Mouse (Mus musculus): ENCODE measurements around the gene Ttll5. TPM values are rescaled to one million over a fixed set of nuclear protein-coding genes. Genes with fewer than 3 reads are reported as not detected.

The Ttll5 gene
- polyA plus RNA-seq, 3 experiments from 2014 or later = 8.6 to 9.5 (median 8.7) TPM

GRCm38 (mm10) chr12:85848164-85848958, 23.9 kb downstream of the Ttll5 start:
- no peak for ATAC-seq

- no peak for ATAC-seq
Measured at GRCm38 (mm10) chr12:85850661-85851060, 26.2 kb downstream of the Ttll5 start.

DNA sequence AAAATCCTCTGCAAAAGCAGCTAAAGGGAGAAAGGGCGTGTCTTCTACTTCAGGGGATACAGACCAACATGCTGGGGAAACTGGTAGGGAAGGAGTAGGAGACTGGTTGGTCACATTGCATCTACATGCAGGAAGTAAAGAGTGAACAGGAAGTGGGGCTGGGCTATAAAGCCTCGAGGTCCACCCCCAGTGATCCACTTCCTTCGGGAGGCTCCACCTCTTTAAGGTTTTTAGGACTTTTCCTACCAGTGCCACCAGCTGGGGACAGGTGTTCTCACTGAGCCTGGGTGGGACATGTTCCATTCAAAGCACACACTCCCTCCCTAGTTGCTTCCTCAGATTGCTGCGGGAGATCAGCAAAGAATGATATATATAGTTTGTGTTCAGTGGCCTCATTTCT, 29.4 kb downstream of the Ttll5 start:
- no peak for ATAC-seq

- ATAC-seq = no peak
Measured at GRCm38 (mm10) chr12:85854271-85854670, 29.8 kb downstream of the Ttll5 start.

DNA sequence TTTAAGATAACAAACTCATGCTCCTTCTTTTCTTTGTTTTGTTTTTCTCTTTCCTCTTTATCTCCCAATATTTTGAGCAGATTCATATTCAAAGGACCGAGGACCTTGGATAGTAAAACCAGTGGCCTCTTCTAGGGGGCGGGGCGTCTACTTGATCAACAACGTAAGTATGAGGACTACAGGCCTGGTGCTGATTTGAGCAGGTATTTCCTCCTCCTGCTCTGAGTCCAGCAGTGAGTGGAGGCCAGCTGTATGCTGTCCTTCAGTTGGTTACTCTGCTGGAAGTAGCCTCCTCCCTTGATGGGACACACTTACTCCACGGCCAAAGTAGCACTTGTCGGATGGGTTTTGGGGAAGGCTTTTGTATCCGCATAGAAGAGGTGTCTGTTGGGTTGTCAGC, 32.8 kb downstream of the Ttll5 start:
- no peak for ATAC-seq

DNA sequence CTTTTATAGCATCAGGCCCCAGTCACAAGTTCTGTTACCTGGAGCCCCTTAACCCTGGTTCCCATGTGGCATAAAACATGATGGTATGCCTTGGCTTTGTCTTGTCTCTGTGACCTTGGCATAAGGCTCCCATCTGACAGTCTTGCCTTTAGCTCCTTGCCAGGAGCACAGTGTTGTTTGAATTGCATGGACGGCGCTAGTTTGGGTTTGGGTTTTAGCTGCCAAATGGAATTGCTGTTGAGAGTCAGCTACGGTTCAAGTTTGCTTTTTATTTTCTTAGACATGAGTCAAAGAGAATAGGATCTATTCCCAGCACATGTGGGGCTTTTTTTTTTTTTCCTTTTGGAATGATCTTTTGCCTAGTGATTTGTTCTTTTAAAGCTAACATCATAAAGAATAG, 34.7 kb downstream of the Ttll5 start:
- ATAC-seq = no peak

GRCm38 (mm10) chr12:85859511-85860189, 35.2 kb downstream of the Ttll5 start:
- no peak for ATAC-seq

- ATAC-seq = no peak
Measured at GRCm38 (mm10) chr12:85862514-85862913, 38.1 kb downstream of the Ttll5 start.

DNA sequence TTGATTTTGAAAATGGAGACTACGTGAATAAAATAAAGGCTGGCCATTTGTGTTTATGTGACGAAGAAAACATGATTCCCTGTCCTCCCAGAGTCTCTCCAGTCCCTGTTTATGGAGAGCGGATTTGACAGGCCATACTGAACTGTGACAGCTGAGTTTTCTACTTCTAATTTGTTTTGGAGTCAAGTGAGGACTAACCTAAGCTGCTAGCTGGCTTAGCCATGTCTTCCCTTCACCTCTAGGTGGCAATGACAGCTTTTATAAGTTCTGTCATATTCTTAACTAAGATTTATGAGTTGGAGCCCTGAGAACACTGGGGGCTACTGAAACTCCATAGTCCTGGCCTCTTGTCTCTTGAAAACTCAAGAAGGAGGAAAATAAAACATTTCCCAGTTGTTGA, 41.1 kb downstream of the Ttll5 start:
- no peak for ATAC-seq

DNA sequence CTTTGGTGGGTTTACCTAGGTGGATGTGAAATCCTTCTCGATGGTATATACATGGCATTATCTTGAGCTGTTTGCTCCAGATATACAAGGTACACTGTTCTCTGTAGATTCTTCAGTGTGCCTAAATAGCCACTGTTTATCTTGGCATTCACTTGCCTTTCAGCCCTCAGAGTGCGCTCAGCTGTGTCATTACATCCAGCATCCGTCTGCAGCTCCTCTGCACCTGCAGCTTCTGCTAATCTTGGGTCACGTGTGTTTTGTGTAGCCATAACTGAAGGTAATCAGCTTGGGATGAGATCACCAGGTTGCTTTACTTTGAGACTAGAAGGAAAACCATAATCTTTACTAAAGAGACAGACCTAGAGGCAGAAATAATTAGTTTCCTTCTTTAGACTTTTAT, 42.2 kb downstream of the Ttll5 start:
- ATAC-seq = no peak

DNA sequence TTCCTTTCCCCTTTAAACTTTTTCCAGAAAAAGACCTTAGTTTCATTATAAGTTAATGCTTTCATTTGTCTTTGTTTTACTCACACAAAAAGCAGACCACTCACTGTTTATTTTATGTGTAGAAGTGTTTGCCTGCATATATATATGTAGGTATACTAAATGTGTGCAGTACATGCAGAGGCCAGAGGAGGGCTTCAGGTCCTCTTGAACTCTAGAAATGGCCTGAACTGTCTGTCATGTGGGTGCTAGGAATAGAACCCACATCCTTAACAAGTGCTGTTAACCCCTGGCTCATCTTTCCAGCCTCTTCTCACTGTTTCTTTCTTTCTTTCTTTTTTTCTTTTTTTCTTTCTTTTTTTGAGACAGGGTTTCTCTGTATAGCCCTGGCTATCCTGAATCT, 42.7 kb downstream of the Ttll5 start:
- no peak for ATAC-seq

- ATAC-seq = no peak
Measured at GRCm38 (mm10) chr12:85869423-85869822, 45.0 kb downstream of the Ttll5 start.

GRCm38 (mm10) chr12:85879631-85880314, 55.3 kb downstream of the Ttll5 start:
- no peak for ATAC-seq

DNA sequence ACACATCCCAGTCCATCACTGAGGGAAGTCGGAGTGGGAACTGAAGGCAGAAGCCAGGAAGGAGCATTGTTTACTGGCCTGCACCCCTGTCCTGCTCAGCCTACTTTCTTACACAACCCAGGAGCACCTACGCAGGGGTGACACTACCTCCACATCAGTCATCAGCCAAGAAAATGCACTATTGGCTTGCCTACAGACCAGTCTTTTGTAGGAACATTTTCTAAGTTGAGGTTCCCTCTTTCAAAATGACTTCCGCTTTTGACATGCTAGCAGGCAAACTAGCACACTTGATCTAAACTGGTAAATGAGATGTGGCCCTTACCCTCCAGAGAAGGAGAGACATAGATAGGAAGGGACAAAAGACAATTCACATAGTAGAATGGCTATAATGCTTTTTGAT, 60.6 kb downstream of the Ttll5 start:
- no peak for ATAC-seq

DNA sequence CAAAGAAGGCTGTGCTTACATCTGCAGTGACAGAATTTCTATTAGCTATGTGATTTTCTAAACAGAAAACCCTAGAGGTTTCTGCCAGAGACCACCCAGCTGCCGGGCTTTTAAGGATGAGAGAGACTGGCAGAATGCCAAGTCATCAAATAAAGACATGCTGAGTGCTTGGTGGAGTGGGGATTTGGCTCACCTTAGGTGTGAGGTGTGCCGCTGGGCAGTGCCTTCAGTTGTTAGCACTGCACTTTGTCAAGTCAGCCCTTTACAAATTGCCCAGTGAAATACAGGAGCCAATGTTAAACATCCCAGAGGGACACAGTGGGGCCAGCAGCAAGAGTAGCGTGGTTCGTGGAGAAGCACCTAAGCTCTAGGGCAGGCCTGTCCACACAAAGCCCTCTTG, 65.6 kb downstream of the Ttll5 start:
- ATAC-seq = no peak

DNA sequence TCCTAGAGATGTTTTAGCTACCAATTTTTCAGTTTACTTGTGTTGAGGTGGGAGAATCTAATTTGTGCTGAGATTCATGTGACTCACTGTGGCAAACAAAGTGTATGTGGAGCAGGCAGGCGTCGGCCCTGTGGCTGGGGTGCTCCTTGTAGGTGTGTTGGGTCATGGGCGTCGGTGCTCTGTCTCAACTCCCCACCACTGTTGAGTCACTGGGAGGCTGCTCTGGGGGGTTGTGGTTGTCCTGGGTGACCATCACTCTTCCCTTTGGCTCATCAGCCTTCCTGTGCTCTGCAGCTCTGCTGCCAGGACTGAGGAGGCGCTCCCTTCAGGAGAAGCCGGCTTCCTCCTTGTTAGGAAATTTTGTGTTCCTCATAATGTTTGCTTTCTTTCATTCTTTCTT, 79.5 kb downstream of the Ttll5 start:
- no peak for ATAC-seq

GRCm38 (mm10) chr12:85905666-85906065, 81.2 kb downstream of the Ttll5 start:
- ATAC-seq = no peak

DNA sequence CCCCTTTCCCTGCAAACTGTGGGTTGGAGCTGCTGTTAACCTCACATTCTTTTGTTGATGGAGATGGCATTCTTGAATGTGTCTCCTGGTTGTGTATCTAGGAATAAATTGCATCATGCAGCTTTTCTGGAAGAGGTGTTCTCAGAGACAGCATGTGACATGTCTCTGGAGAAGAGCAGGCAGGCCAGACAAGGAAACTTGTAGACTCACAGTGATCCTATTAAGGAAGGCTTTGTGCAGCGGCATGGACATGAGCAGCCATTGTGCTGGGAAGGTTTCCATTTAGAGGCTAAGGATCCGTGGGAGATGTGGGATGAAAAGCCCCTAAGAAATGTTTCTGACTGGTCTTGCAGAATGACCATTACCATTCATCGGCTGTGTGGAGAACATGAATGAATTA, 83.4 kb downstream of the Ttll5 start:
- no peak for ATAC-seq

DNA sequence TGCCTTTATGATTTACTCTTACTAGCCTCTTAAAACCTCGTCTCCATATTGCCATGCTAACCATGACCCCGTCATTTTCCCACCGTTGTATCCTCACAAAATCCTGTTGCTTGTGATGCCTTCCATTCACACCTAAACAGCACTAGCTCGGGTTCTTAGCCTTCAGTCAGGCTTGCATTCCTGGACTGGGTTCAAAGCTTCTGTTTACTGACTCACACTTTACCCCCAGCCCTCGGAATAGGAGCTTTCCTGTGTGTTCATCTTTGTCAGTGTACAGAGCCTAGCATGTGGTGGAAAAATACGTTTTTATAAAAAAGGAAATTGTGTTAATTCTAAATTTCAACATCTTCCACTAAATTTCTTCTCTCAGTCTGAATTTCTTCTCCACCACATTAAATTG, 86.4 kb downstream of the Ttll5 start:
- no peak for ATAC-seq

DNA sequence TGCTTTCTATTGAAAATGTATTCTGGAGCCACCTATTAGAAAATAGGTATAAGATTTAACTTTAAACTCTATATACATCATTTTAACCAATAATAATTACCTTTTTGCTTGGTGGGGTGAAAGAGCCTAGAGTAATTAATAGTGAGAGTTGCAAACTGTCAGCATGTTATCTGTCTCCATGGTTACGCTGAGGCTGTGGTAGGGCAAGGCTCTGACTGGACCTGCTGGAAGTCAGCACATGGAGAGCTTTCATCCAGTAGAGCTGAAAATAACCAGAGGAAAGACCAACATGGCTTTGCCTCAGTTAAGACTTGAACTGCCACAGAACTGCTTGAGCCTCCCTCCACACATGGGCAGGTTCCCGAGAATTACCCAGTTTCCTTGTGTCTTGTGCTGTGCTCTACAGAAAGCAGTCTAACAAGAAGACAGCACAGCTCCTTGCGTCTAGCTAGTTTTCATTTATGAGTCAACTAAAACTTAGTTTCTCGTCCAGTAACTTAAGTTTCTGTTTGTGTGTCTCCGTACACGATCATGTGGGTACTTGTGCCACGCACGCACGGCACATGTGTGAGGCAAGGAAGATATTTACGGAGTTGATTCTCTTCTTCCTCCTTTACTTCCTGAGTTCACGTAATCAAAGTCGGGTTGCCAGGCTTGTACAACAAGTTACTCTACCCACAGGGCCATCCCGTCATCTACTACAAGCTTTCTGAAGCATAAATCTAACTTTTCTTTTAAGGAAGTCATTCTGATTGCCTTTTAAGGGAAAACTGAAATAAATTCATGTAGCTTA, 88.4 kb downstream of the Ttll5 start:
- no peak for ATAC-seq

DNA sequence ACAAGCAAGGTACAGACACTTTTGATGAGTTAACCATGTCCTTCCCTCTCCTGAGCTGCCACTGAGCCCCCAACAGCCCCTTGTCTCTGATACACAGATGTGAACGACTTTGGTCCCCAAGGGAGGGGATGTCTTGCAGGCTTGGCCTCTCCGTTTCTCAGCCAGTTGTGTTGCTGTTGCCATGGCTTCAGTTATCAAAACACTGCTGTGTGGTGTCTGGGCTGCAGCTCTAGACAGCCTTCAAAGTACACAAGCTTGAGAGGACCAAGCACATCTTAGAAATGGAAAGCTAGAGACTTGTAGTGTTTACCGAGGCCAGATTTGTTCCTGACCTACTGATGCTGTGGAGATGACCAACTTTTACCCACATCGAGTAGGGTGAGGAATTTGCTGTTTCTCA, 102.4 kb downstream of the Ttll5 start:
- no peak for ATAC-seq

- no peak for ATAC-seq
Measured at GRCm38 (mm10) chr12:85928513-85928912, 104.1 kb downstream of the Ttll5 start.

- no peak for ATAC-seq
Measured at GRCm38 (mm10) chr12:85929711-85930110, 105.3 kb downstream of the Ttll5 start.

Data from inflammation-experienced regulatory T-cells, adult 6 months (primary cell).